Mouse (Mus musculus) right cerebral cortex, postnatal 25 days (tissue): Measurements from ENCODE around the gene Slco2b1.
A peak's percentile ranks its signal among the peaks of the same experiment; 100 is the strongest.

ENCODE experiments used
- DNase-seq: peaks from one replicate; pipeline ENCODE4 v3.0.0; 2022

Gene Slco2b1

DNA sequence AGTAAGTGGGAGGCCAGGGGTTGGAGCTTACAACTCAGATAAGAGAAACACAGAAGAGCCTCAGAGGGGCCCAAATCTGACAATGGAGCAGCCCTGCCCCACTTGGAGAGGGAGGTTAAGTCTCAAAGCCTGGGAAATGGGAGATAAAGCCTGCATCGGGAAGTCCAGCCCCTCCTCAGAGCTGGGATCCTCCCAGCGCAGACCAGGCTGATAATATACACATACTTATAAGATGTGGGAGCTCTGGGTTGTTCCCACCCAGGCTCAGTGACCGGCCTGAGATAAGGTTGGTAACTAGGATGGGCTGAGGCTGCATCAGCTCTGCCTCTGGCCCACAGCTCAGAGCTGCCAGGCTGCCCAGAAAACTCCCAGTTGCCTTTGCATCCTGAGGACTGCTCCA is 69.1 kb downstream of the Slco2b1 start:
- no peak for DNase-seq

GRCm38 (mm10) chr7:99641245-99641644 is 69.9 kb downstream of the Slco2b1 start:
- no peak for DNase-seq

DNA sequence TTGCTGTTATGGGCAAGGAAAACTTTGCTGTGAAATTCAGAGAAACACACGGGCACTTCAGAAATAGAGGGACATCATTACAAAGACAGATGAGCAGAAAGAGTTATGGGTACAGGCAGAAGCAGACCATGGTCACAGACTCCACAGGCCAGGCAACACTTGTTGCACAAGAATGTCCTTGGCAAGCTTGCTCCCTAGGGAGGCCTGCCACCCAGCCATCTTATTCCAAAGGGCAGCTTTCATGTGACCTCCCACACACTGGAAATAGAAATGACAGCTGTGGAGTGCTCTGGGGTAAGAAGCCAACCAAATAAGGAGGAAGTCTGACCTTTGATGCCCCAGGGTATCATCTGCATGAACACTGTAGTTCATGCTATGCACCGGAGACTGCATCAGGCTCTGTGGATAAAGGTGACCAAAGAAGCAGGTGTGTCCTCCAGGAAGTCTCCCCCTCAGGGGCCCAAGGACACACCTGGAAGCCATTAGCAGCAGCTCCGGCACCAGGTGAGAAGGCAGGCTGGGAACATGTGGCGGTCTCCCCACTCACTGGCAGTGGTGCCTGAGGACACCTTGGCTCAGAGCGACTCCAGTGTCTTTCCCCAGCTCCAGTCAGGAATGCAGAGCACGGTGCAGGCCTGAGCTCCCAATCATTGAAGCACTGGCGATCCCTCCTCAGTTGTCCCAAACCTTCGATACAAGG is 77.0 kb downstream of the Slco2b1 start:
- DNase-seq: no peak

DNA sequence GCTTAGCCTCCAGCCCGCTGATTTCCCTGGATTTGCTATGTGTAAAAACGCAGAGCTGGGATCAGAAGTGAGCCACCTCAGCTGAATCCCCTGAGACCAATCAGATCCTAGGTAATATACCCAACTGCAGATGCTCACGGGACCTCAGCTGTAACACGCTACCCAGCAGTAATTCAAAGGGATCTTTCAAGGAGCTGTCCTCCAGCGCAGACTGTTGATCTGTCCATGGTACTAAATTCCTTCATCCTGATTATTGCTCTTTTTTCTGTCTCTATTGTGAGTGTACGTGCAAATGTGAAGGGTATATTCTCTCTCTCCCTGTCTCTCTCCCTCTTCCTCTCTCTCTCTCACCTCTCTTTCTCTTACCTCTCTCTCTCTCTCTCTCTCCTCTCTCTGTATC is 78.9 kb downstream of the Slco2b1 start:
- DNase-seq: no peak

GRCm38 (mm10) chr7:99627366-99627765 is 83.8 kb downstream of the Slco2b1 start:
- DNase-seq: no peak

DNA sequence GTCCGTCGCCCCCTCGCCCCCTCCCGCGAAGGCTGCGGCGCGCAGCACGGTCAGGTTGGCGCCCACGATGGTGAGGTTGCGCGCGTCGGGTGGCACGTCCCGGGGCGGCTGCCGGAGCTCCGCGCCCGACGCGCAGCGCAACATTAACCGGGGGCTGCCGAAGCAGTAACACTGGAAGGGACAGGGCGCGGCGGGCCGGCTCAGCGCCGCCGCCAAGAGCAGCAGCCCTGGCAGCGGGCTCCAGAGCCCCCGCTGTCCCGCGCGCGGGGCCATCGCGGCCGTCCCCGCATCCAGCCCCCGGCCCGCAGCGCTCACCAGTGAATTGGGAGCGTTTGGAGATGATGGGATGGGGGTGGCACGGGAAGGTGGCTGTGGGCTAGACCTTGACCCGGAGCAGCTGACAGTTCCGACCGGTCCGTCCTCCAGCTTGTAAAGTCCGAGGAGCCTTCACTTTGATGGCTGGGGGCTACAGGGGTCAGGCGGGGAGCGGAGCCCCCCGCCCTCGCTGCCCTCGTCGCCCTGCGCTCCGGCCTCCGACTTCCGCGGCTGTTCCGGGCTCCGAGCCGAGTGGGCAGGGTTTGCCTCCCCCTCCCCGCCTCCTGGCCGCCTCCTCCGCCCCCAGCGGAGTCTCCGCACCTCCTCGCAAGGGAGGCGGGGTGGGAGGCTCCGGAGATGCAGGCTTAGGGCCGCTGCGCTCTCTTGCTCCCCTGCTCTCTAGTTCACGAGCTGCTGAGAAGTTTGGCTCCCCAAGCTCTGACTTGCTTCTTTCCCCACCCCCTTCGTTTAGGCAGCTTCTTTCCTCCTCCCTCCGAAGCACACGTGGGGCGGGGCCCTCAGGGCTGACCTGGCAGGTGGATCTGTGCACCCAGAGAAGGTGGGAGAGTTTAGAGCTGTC is 84.5 kb downstream of the Slco2b1 start, which contains the start of gene Tpbgl:
Gene Tpbgl, minus strand, starts transcription at position 728 of the 895 bp plus-strand sequence.
- DNase-seq: peak; percentile 21

DNA sequence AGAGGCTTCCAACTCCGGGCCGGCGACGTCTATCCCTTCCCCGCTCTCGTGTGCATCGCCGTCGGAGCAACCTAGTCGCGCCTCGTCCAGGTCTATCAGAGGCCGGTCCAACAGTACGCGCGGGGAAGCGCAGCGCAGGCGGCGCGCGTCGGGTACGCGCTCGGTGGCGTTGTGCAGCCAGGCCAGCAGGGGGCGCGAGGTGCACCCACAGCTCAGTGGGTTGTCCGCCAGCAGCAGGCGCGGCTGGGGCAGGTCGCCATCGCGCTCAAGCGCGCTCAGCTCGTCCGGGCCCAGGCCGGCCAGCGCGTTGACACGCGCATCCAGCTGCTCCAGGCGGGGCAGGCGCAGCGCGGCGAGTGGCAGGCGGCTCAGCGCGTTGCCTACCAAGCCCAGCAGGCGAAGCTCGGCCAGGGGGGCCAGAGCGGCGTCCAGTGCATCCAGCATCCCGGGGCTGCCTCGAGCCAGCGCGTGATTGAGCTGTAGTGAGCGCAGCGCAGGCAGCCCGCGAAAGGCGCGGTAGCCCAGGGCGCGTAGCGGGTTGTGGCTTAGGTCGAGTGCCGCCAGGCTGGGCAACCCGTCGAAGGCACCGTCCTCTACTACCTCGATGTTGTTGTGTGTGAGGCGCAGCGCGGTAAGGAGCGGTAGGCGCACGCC is 85.3 kb downstream of the Slco2b1 start:
- peak; percentile 88 for DNase-seq

DNA sequence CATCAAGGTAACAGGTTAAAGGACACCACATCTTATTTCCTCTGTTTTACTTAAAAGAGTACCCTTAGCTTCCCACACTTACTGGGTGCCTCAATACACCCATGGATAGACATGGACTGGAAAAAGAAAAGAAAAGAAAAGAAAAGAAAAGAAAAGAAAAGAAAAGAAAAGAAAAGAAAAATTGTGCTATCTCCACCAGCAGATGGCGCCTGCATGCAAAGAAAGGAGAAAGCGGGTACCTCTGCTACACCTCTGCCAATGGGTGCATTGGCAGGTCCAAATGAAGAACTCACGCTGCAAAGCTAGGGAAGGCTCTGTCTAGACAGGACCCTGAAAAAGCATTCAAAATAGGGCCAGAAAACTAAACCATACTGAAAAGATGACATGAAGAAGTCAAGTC is 92.3 kb downstream of the Slco2b1 start:
- no peak for DNase-seq

- DNase-seq: no peak
Measured at GRCm38 (mm10) chr7:99618264-99618663, 92.9 kb downstream of the Slco2b1 start.
